Mouse (Mus musculus) right cerebral cortex, postnatal 25 days (tissue): ENCODE data around the gene Evc.
A peak's percentile ranks its signal among the peaks of the same experiment; 100 is the strongest.

ENCODE experiments used
- DNase-seq: peaks from one replicate; pipeline ENCODE4 v3.0.0; 2022

Gene Evc

GRCm38 (mm10) chr5:37336485-37337105 is at the start of gene Evc:
Gene Evc, minus strand, starts transcription at chr5:37336894.
- peak; percentile 18 for DNase-seq

- DNase-seq, result no peak
These were observed 46.9 kb upstream of the Evc start for GRCm38 (mm10) chr5:37383570-37383969.

GRCm38 (mm10) chr5:37380641-37381040 is 43.9 kb upstream of the Evc start:
- DNase-seq, result no peak

GRCm38 (mm10) chr5:37377376-37377775 is 40.7 kb upstream of the Evc start:
- no peak for DNase-seq

GRCm38 (mm10) chr5:37368796-37369195 is 32.1 kb upstream of the Evc start:
- no peak for DNase-seq

GRCm38 (mm10) chr5:37365751-37366150 is 29.1 kb upstream of the Evc start:
- no peak for DNase-seq

- no peak for DNase-seq
These were observed 26.6 kb upstream of the Evc start for GRCm38 (mm10) chr5:37363284-37363683.

GRCm38 (mm10) chr5:37362618-37363017 is 25.9 kb upstream of the Evc start:
- DNase-seq, result no peak

GRCm38 (mm10) chr5:37356027-37356426 is 19.3 kb upstream of the Evc start:
- DNase-seq, result no peak

GRCm38 (mm10) chr5:37354385-37354784 is 17.7 kb upstream of the Evc start:
- no peak for DNase-seq

GRCm38 (mm10) chr5:37351791-37352190 is 15.1 kb upstream of the Evc start:
- DNase-seq, result no peak

- DNase-seq, result no peak
These were observed 7.3 kb upstream of the Evc start for GRCm38 (mm10) chr5:37343962-37344361.

GRCm38 (mm10) chr5:37338288-37338687 is 1.6 kb upstream of the Evc start, which contains the start of gene Evc2:
Gene Evc2, plus strand, starts transcription at chr5:37338499.
- DNase-seq, result peak; percentile 81

GRCm38 (mm10) chr5:37337696-37338095 is 1.0 kb upstream of the Evc start:
- DNase-seq, result no peak

GRCm38 (mm10) chr5:37335061-37335460 is 1.6 kb downstream of the Evc start:
- no peak for DNase-seq

- no peak for DNase-seq
These were observed 4.6 kb downstream of the Evc start for GRCm38 (mm10) chr5:37332066-37332465.

- DNase-seq, result no peak
These were observed 5.6 kb downstream of the Evc start for GRCm38 (mm10) chr5:37331133-37331505.

- DNase-seq, result no peak
These were observed 6.1 kb downstream of the Evc start for GRCm38 (mm10) chr5:37330449-37331132.

GRCm38 (mm10) chr5:37326675-37327074 is 10.0 kb downstream of the Evc start:
- no peak for DNase-seq

- no peak for DNase-seq
These were observed 15.9 kb downstream of the Evc start for GRCm38 (mm10) chr5:37320761-37321160.

GRCm38 (mm10) chr5:37320174-37320573 is 16.5 kb downstream of the Evc start:
- peak; percentile 19 for DNase-seq

- DNase-seq, result no peak
These were observed 18.0 kb downstream of the Evc start for GRCm38 (mm10) chr5:37318715-37319114.

GRCm38 (mm10) chr5:37312980-37313722 is 23.5 kb downstream of the Evc start:
- DNase-seq, result no peak

- DNase-seq, result no peak
These were observed 26.7 kb downstream of the Evc start for GRCm38 (mm10) chr5:37310026-37310425.
